Mouse (Mus musculus) brain, adult 10 weeks (tissue): ENCODE results near the gene Col4a5. TPM values are rescaled to one million over a fixed set of nuclear protein-coding genes. Genes with fewer than 3 reads are reported as not detected.

Experiments
- polyA plus RNA-seq: library from polyadenylated mRNA; stranded (reverse); fragments of 350-450 nt; fragmentation: Illumina TruSeq; extraction: RNeasy Lipid Tissue Mini Kit (QIAGEN cat#74804); gene quantifications from one replicate; pipeline ENCODE4 v1.2.3, GENCODE M21; 2015; ENCODE audit warnings: low read depth, low replicate concordance

Gene Col4a5
- 2.5 TPM for polyA plus RNA-seq

GRCm38 (mm10) chrX:141475110-141475509 lies at the start of gene Col4a5:
TSS of gene Col4a5 (plus strand) at chrX:141475385.

GRCm38 (mm10) chrX:141473470-141474302 lies 1.5 kb upstream of the Col4a5 start, which contains the start of gene Col4a6:
TSS of gene Col4a6 (minus strand) at chrX:141474076.

GRCm38 (mm10) chrX:141724937-141725918 lies 250.0 kb downstream of the Col4a5 start, which contains the start of gene Irs4:
TSS of gene Irs4 (minus strand) at chrX:141725263.

Other genes with a start within 250 kb of the Col4a5 start
- gene Col4a6, start 1.3 kb upstream of the Col4a5 start, polyA plus RNA-seq, result 0.64 TPM
- 0.97 TPM for gene Irs4, start 249.9 kb downstream of the Col4a5 start, polyA plus RNA-seq